Mouse (Mus musculus) liver, adult 2 months (tissue): Measurements from ENCODE around the gene Ptprk.

ENCODE experiments used
- CTCF ChIP-seq: fragments of 200-500 bp; IDR thresholded peaks from 2 replicates; pipeline ENCODE4 v1.5.1; 2011; ENCODE audit warnings: low read depth, low read length, control low read depth
- POLR2A ChIP-seq: fragments of 200-500 bp; IDR thresholded peaks from 2 replicates; pipeline ENCODE4 v1.6.1; 2011; ENCODE audit warnings: low read length, control low read depth; ENCODE audit not compliant: insufficient read depth; ENCODE audit errors: extremely low read depth

DNA sequence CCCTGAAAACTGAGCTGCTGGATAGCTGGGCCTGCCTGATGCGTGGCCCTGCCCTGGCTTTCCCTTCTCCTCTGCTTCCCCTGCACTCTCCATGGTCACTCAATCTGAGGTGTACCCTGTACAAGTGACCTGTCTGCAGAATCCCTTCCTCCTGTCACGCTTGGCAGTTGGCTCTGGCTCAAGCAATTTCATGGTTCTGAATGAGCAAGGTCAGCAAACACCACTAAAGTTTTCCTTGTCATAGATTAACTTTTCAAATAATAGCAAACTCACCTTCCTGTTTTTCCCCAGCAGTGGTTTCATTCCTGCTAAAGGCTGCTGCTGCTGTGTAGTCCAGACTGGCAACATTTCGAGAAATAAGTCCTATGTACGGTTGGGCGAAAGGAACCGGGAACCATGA is 30.6 kb downstream of the Ptprk start:
- no peak for TF ChIP-seq POLR2A
- no peak for TF ChIP-seq CTCF
